Mouse (Mus musculus): Measurements from ENCODE around the gene Sh2d6. TPM values are rescaled to one million over a fixed set of nuclear protein-coding genes. Genes with fewer than 3 reads are reported as not detected.

The Sh2d6 gene
- polyA plus RNA-seq, 1 experiment: not detected

- H3K27ac ChIP-seq (ENCODE audit: insufficient read depth, low read length): no peak overlapping the region
- no peak overlapping the region for H3K4me3 ChIP-seq (ENCODE audit: low read depth, low read length)
- H3K9me3 ChIP-seq (replicated peaks; ENCODE audit: control insufficient read depth, insufficient read depth, low read length, poor library complexity, severe bottlenecking): no peaks in the 10 kb centered on the region
- TF ChIP-seq EP300 (IDR thresholded peaks at IDR 0.05; ENCODE audit: insufficient read depth, low read depth, low read length) (no peak), POLR2A (IDR thresholded peaks at IDR 0.05; ENCODE audit: insufficient read depth, low read length) (no peak), CTCF (IDR thresholded peaks at IDR 0.05; ENCODE audit: low read depth, low read length) (no peak)
- no peaks in the 10 kb centered on the region for H3K27me3 ChIP-seq (ENCODE audit: control insufficient read depth, insufficient read depth, low read length, poor library complexity, severe bottlenecking)
- peaks cover 6% of the 10 kb centered on the region for H3K4me1 ChIP-seq (ENCODE audit: control insufficient read depth, insufficient read depth, low read length)
- no peak overlapping the region for H3K9ac ChIP-seq (ENCODE audit: low read depth, poor library complexity, severe bottlenecking)
- no peaks in the 10 kb centered on the region for H3K36me3 ChIP-seq (ENCODE audit: control insufficient read depth, insufficient read depth, low read length, poor library complexity, severe bottlenecking)
Observed at GRCm38 (mm10) chr6:72520904-72521303, 603 bp downstream of the Sh2d6 start.

GRCm38 (mm10) chr6:72519892-72520663, 1.4 kb downstream of the Sh2d6 start:
- Histone ChIP-seq H3K4me3 (ENCODE audit: low read depth, low read length) (no peak overlapping the region), H3K9ac (ENCODE audit: low read depth, poor library complexity, severe bottlenecking) (no peak overlapping the region), H3K27ac (ENCODE audit: insufficient read depth, low read length) (no peak overlapping the region), H3K4me1 (ENCODE audit: control insufficient read depth, insufficient read depth, low read length) (peaks cover 6% of the 10 kb centered on the region), H3K36me3 (ENCODE audit: control insufficient read depth, insufficient read depth, low read length, poor library complexity, severe bottlenecking) (no peaks in the 10 kb centered on the region), H3K27me3 (ENCODE audit: control insufficient read depth, insufficient read depth, low read length, poor library complexity, severe bottlenecking) (no peaks in the 10 kb centered on the region), H3K9me3 (replicated peaks; ENCODE audit: control insufficient read depth, insufficient read depth, low read length, poor library complexity, severe bottlenecking) (no peaks in the 10 kb centered on the region)
- TF ChIP-seq CTCF (IDR thresholded peaks at IDR 0.05; ENCODE audit: low read depth, low read length): no peak
- 0 out of 2 replicates have a peak, but pooled peaks have one; percentile 13 for TF ChIP-seq EP300 (IDR thresholded peaks at IDR 0.05; ENCODE audit: insufficient read depth, low read depth, low read length)

DNA sequence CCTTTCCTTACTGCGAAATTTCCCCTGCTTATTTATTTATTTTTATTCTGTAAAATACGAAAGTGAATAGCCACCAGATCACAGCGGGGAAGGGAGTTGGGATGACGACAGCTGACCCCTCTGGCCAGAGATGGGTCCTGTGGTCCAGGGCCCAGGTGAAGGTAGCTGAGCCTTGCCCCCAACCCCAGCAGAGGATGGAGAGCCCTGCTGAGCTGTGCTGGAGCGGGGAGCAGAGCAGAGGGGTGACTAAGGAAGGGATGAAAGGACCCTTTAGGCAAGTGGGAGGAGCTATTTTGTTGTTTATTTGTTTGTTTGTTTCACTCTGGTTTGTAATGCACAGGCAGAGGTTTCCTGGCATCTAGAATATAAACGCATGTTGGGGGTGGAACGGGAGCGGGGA, 2.2 kb downstream of the Sh2d6 start:
- H3K4me1 ChIP-seq (ENCODE audit: control insufficient read depth, insufficient read depth, low read length): peaks cover 6% of the 10 kb centered on the region
- no peak overlapping the region for H3K4me3 ChIP-seq (ENCODE audit: low read depth, low read length)
- H3K27ac ChIP-seq (ENCODE audit: insufficient read depth, low read length): no peak overlapping the region
- no peaks in the 10 kb centered on the region for H3K9me3 ChIP-seq (replicated peaks; ENCODE audit: control insufficient read depth, insufficient read depth, low read length, poor library complexity, severe bottlenecking)
- H3K36me3 ChIP-seq (ENCODE audit: control insufficient read depth, insufficient read depth, low read length, poor library complexity, severe bottlenecking): no peaks in the 10 kb centered on the region
- H3K27me3 ChIP-seq (ENCODE audit: control insufficient read depth, insufficient read depth, low read length, poor library complexity, severe bottlenecking): no peaks in the 10 kb centered on the region
- no peak overlapping the region for H3K9ac ChIP-seq (ENCODE audit: low read depth, poor library complexity, severe bottlenecking)
- no peak for TF ChIP-seq EP300 (IDR thresholded peaks at IDR 0.05; ENCODE audit: insufficient read depth, low read depth, low read length)
- no peak for TF ChIP-seq POLR2A (IDR thresholded peaks at IDR 0.05; ENCODE audit: insufficient read depth, low read length)

GRCm38 (mm10) chr6:72518842-72519241, 2.7 kb downstream of the Sh2d6 start:
- no peaks in the 10 kb centered on the region for H3K36me3 ChIP-seq (ENCODE audit: control insufficient read depth, insufficient read depth, low read length, poor library complexity, severe bottlenecking)
- peaks cover 10% of the 10 kb centered on the region for H3K4me1 ChIP-seq (ENCODE audit: control insufficient read depth, insufficient read depth, low read length)
- no peaks in the 10 kb centered on the region for H3K9me3 ChIP-seq (replicated peaks; ENCODE audit: control insufficient read depth, insufficient read depth, low read length, poor library complexity, severe bottlenecking)
- H3K4me3 ChIP-seq (ENCODE audit: low read depth, low read length): no peak overlapping the region
- no peak for TF ChIP-seq CTCF (IDR thresholded peaks at IDR 0.05; ENCODE audit: low read depth, low read length)
- TF ChIP-seq POLR2A (IDR thresholded peaks at IDR 0.05; ENCODE audit: insufficient read depth, low read length): no peak
- TF ChIP-seq EP300 (IDR thresholded peaks at IDR 0.05; ENCODE audit: insufficient read depth, low read depth, low read length): no peak
- H3K9ac ChIP-seq (ENCODE audit: low read depth, poor library complexity, severe bottlenecking): no peak overlapping the region
- H3K27ac ChIP-seq (ENCODE audit: insufficient read depth, low read length): no peak overlapping the region
- no peaks in the 10 kb centered on the region for H3K27me3 ChIP-seq (ENCODE audit: control insufficient read depth, insufficient read depth, low read length, poor library complexity, severe bottlenecking)

GRCm38 (mm10) chr6:72515644-72516043, 5.9 kb downstream of the Sh2d6 start:
- H3K4me1 ChIP-seq (ENCODE audit: control insufficient read depth, insufficient read depth, low read length): peaks cover 13% of the 10 kb centered on the region
- H3K9ac ChIP-seq (ENCODE audit: low read depth, poor library complexity, severe bottlenecking): no peak overlapping the region
- no peaks in the 10 kb centered on the region for H3K27me3 ChIP-seq (ENCODE audit: control insufficient read depth, insufficient read depth, low read length, poor library complexity, severe bottlenecking)
- H3K27ac ChIP-seq (ENCODE audit: insufficient read depth, low read length): no peak overlapping the region
- H3K36me3 ChIP-seq (ENCODE audit: control insufficient read depth, insufficient read depth, low read length, poor library complexity, severe bottlenecking): no peaks in the 10 kb centered on the region
- H3K9me3 ChIP-seq (replicated peaks; ENCODE audit: control insufficient read depth, insufficient read depth, low read length, poor library complexity, severe bottlenecking): no peaks in the 10 kb centered on the region
- H3K4me3 ChIP-seq (ENCODE audit: low read depth, low read length): no peak overlapping the region
- no peak for TF ChIP-seq EP300 (IDR thresholded peaks at IDR 0.05; ENCODE audit: insufficient read depth, low read depth, low read length)
- no peak for TF ChIP-seq CTCF (IDR thresholded peaks at IDR 0.05; ENCODE audit: low read depth, low read length)
- no peak for TF ChIP-seq POLR2A (IDR thresholded peaks at IDR 0.05; ENCODE audit: insufficient read depth, low read length)

- H3K27ac ChIP-seq (ENCODE audit: insufficient read depth, low read length): peak overlapping the region; percentile 22; the same call in 1 of the 2 replicates
- peak overlapping the region; percentile 8; the same call in 1 of the 2 replicates for H3K4me3 ChIP-seq (ENCODE audit: low read depth, low read length)
- H3K4me1 ChIP-seq (ENCODE audit: control insufficient read depth, insufficient read depth, low read length): peaks cover 7% of the 10 kb centered on the region
- peak overlapping the region; percentile 36 for H3K9ac ChIP-seq (ENCODE audit: low read depth, poor library complexity, severe bottlenecking)
- TF ChIP-seq EP300 (IDR thresholded peaks at IDR 0.05; ENCODE audit: insufficient read depth, low read depth, low read length) (no peak), POLR2A (IDR thresholded peaks at IDR 0.05; ENCODE audit: insufficient read depth, low read length) (no peak), CTCF (IDR thresholded peaks at IDR 0.05; ENCODE audit: low read depth, low read length) (no peak)
- no peaks in the 10 kb centered on the region for H3K36me3 ChIP-seq (ENCODE audit: control insufficient read depth, insufficient read depth, low read length, poor library complexity, severe bottlenecking)
- no peaks in the 10 kb centered on the region for H3K27me3 ChIP-seq (ENCODE audit: control insufficient read depth, insufficient read depth, low read length, poor library complexity, severe bottlenecking)
- no peaks in the 10 kb centered on the region for H3K9me3 ChIP-seq (replicated peaks; ENCODE audit: control insufficient read depth, insufficient read depth, low read length, poor library complexity, severe bottlenecking)
Observed at GRCm38 (mm10) chr6:72513071-72513440, 8.5 kb downstream of the Sh2d6 start.
